Mouse (Mus musculus) limb, embryonic 10.5 days (tissue): Measurements from ENCODE around the gene Myadml2. TPM values are rescaled to one million over a fixed set of nuclear protein-coding genes. Genes with fewer than 3 reads are reported as not detected.
"Not testable (repeated sequence)": the region's sequence is repeated elsewhere in the genome, so short reads cannot be mapped to it uniquely, and the experiment has no call there.

Experiments
- DNase-seq: peaks from one replicate; pipeline ENCODE4 v3.0.0-alpha.2; 2017; ENCODE audit warnings: low spot score
- H3K27ac ChIP-seq: fragments of 300-500 bp; sonication (generic); 2 replicates; pipeline ENCODE4 v1.5.1; 2016; ENCODE audit warnings: mild to moderate bottlenecking
- H3K27me3 ChIP-seq: fragments of 300-500 bp; sonication (generic); 2 replicates; pipeline ENCODE4 v1.6.1; 2016; ENCODE audit warnings: low read depth, mild to moderate bottlenecking; ENCODE audit not compliant: poor library complexity, severe bottlenecking
- H3K36me3 ChIP-seq: fragments of 300-500 bp; sonication (generic); 2 replicates; pipeline ENCODE4 v1.6.1; 2016; ENCODE audit warnings: mild to moderate bottlenecking, moderate library complexity
- H3K4me1 ChIP-seq: fragments of 300-500 bp; sonication (generic); 2 replicates; pipeline ENCODE4 v1.6.1; 2016
- H3K4me3 ChIP-seq: fragments of 300-500 bp; sonication (generic); 2 replicates; pipeline ENCODE4 v1.5.1; 2016; ENCODE audit warnings: mild to moderate bottlenecking, moderate library complexity
- H3K9me3 ChIP-seq: fragments of 300-500 bp; sonication (generic); replicated peaks from 2 replicates; pipeline ENCODE4 v1.6.1; 2016; ENCODE audit warnings: mild to moderate bottlenecking
- WGBS: fragments of 180-500 bp; shearing (Covaris S2); methylation state at CpG from one replicate; pipeline ENCODE4 v1.1.7; 2016; 5-methylcytosine and 5-hydroxymethylcytosine counted together
- polyA plus RNA-seq: library from polyadenylated mRNA; unstranded; fragments of >200 nt; fragmentation: Nextera tagmentation; extraction: Ambion mirVana; gene quantifications from 2 replicates; pipeline ENCODE4 v1.2.1, GENCODE M21; 2016

Myadml2 gene
- polyA plus RNA-seq, 1 experiment from 2014 or later, result not detected

DNA sequence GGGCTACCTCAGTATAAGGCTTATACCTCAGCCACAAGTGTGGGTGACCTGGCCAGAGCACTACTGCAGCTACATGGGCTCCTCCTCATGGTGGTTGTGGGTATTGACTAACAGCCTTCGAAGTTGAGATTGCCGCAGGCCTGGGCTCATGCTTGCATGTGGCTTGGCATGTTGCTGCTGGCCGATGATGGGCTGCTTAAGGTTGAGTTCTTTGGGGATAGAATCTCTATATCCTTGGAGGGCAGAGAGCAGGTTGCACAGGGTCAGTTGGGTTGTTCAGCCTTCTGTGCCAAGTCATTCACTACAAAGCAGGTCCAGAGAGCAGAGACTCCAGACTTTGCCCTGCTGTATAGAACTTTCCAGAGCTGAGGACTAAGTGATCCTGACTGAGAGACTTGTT, 32.0 kb upstream of the Myadml2 start:
- no peak overlapping the region for H3K4me3 ChIP-seq
- no peak overlapping the region for H3K27ac ChIP-seq
- peaks cover 13% of the 10 kb centered on the region for H3K4me1 ChIP-seq
- 89% methylated on average over 3 of the region's 3 CpGs for WGBS
- peaks cover 94% of the 10 kb centered on the region for H3K36me3 ChIP-seq
- no peaks in the 10 kb centered on the region for H3K9me3 ChIP-seq
- no peak for DNase-seq
- H3K27me3 ChIP-seq, result no peaks in the 10 kb centered on the region

DNA sequence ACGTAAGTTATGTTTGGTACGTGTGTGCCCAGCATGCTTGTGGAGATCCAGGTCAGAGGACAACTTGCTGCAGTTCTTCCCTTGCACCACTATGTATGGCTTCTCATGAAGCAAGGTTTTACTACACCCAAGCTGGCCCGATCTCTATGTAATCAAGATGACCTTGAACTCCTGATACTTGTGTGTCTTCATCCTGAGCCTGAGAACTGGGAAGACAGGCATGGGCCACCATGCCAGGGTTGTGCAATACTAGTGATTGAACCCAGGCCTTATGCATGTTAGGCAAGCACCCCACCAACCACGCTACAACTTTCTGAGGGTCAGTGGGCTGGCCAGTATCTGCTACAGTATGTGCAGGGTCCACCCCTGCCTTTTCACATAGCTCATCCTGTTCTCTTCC, 29.0 kb upstream of the Myadml2 start:
- DNase-seq, result no peak
- Histone ChIP-seq H3K27ac (no peak overlapping the region), H3K4me1 (peaks cover 18% of the 10 kb centered on the region), H3K36me3 (peaks cover 75% of the 10 kb centered on the region), H3K4me3 (no peak overlapping the region), H3K9me3 (no peaks in the 10 kb centered on the region), H3K27me3 (no peaks in the 10 kb centered on the region)
- WGBS, result 97% methylated on average over 4 of the region's 4 CpGs

DNA sequence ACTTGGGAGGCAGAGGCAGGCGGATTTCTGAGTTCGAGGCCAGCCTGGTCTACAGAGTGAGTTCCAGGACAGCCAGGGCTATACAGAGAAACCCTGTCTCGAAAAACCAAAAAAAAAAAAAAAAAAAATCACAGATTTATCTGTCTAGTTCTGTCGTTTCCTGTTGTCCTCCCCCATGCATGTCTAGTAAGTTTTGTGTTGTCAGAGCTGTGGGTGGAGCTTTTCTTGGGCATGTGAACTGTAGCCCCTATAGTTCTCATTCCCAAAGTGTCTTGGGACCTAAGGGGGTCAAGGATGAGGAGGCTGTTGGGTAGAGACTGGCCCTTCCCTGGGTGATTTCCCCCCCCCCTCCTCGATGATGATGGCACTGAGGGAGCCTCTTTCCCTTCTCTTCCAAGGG, 27.9 kb upstream of the Myadml2 start:
- WGBS, result 92% methylated on average over 5 of the region's 5 CpGs
- not testable (repeated sequence) for DNase-seq, H3K27me3 ChIP-seq, H3K4me3 ChIP-seq, H3K9me3 ChIP-seq, H3K27ac ChIP-seq
- H3K36me3 ChIP-seq, result peaks cover 65% of the 10 kb centered on the region
- H3K4me1 ChIP-seq, result peaks cover 18% of the 10 kb centered on the region

DNA sequence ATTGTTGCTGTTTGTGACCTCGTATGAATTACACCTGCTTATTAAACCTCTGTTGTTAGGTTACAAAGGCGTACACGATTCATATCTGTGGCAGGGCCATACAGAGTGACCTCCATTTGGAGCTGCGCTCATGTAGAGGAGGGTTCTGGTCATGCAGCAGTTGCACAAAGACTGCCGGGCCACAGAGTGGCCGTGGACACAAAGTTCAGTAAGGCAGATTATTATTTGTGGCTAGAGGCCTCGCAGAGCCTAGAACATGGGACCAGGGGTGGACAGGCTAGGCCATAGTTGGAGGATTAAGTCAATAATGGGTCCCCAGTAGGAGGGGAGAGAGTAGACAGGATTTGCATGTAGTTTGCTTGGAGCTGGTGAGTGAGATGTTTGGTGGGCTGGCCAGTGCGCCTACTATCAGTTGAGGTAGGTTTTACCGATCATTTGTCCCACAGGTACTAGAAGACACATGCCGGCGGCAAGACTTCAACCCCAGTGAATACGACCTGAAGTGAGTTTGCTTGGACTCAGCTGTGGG, 25.7 kb upstream of the Myadml2 start:
- DNase-seq, result no peak
- Histone ChIP-seq H3K36me3 (peaks cover 43% of the 10 kb centered on the region), H3K4me1 (peaks cover 18% of the 10 kb centered on the region), H3K27me3 (no peaks in the 10 kb centered on the region), H3K27ac (peak overlapping the region; percentile 98), H3K4me3 (peak overlapping the region; percentile 73), H3K9me3 (no peaks in the 10 kb centered on the region)
- 45% methylated on average over 12 of the region's 12 CpGs for WGBS

DNA sequence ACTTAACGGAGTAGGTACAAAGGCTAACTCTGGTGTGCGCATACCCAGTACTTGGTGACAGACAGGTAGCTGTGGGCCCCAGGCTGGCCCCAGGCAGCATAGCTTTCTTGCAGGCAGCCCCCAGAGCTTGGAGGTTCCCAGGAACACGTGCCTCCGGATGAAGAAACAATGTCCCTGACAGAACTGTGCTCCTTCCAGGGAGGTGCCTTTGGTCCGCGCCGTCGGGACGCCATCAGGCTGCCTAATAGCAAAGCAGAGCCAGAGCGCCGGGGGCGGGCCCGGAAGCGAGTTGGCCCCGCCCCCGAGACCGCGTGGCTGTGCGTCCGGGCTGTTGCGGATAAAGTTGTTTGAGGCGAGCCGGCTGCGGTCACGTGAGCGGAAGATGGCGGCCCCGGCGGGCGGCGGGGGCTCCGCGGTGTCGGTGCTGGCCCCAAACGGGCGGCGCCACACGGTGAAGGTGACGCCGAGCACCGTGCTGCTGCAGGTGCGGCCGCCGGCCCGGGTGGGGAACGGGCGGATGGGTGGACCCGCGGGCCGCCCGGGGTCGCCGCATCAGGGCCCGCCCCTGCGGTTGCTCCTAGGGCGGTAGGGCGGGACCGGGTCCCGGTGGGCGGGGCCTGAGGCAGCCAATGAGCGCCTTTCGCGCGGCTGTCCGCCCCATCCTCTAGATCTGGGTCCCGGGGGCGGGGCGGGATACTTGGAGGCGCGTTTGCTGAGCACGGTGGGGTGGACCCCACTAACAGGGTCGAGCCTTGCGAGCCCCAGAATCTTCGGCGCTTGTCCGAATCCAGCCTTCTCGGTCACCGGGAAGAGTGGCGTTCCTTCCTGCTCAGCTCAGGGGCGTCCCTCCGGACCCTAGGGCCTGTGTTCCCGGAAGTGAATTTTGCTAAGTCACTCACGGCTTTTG, 25.0 kb upstream of the Myadml2 start, which contains the start of gene Aspscr1:
Gene Aspscr1 (plus strand): TSS at position 287 of the 907 bp plus-strand sequence.
- DNase-seq, result peak; percentile 97
- H3K27me3 ChIP-seq, result no peaks in the 10 kb centered on the region
- peak within 1 kb of the TSS; percentile 73 for H3K4me3 ChIP-seq
- peak within 1 kb of the TSS; percentile 98 for H3K27ac ChIP-seq
- 2% methylated on average over 83 of the region's 83 CpGs for WGBS
- H3K9me3 ChIP-seq, result no peaks in the 10 kb centered on the region
- peaks cover 36% of the 10 kb centered on the region for H3K36me3 ChIP-seq
- H3K4me1 ChIP-seq, result peaks cover 15% of the 10 kb centered on the region

DNA sequence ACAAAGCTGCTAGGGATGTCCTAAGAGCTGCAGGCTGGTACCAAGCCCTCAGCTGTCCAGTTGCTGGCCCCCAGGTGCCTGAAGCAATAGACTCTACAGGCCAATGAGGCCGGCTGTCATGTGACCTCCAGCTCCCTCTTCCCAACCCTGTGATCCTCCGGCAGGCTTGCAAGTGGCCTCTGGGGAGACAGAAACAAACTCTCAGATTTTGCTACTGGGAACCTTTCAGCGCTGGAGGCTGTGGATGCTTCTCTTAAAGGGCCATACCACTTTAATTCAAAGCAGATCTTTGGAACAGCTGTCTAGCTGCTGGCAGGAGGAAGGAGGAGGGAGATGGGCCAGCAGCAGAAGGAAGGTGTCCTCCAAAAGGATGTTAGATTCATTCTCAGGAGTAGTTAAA, 18.7 kb upstream of the Myadml2 start:
- 0% methylated on average over 3 of the region's 3 CpGs for WGBS
- H3K9me3 ChIP-seq, result no peaks in the 10 kb centered on the region
- peak overlapping the region; percentile 53; the same call in 1 of the 2 replicates for H3K27ac ChIP-seq
- H3K4me3 ChIP-seq, result peak overlapping the region; percentile 17; the same call in 1 of the 2 replicates
- no peak for DNase-seq
- H3K36me3 ChIP-seq, result no peaks in the 10 kb centered on the region
- H3K27me3 ChIP-seq, result peaks cover 30% of the 10 kb centered on the region
- H3K4me1 ChIP-seq, result peaks cover 17% of the 10 kb centered on the region

DNA sequence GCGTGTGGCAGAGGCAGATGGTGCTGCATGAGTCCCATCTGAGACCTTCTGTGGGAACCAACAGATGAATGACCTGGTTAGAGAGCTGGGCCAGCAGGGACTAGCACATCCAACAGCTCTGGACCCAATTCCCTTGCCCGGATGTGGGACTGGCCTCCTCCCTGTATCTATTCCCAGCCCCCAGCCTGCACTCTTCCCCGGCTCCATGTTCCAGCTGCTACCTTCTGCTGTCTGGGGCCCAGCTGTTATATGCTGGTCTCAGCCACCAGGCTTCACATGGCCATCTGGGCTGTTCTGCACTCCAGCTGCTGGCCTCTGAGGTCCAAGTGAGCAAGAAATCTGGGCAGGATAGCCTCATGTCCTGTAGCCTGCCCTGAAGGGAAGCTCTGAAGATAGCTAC, 17.4 kb upstream of the Myadml2 start:
- H3K36me3 ChIP-seq, result no peaks in the 10 kb centered on the region
- no peaks in the 10 kb centered on the region for H3K9me3 ChIP-seq
- peaks cover 29% of the 10 kb centered on the region for H3K4me1 ChIP-seq
- WGBS, result 73% methylated on average over 3 of the region's 3 CpGs
- peaks cover 42% of the 10 kb centered on the region for H3K27me3 ChIP-seq
- peak overlapping the region; percentile 61; the same call in 1 of the 2 replicates for H3K27ac ChIP-seq
- H3K4me3 ChIP-seq, result no peak overlapping the region
- no peak for DNase-seq

DNA sequence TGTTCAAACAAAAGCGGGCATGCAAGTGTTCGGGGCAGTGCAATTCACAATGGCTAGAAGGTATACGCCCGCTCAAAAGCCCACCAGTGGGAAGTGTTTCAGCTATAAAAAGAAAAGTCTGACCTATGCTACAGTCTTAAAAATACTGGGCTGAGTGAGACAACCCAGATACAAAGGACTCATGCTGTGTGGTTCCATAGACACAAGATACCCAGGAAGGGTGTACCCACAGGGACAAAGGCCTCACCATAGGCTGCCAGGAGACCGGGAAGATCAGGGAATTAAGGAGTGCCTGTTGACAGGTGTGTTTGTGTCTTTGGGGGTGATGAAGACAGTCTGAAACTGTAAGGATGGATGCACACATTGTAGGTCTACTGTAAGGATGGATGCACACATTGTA, 15.8 kb upstream of the Myadml2 start:
- no peak for DNase-seq
- peaks cover 59% of the 10 kb centered on the region for H3K27me3 ChIP-seq

DNA sequence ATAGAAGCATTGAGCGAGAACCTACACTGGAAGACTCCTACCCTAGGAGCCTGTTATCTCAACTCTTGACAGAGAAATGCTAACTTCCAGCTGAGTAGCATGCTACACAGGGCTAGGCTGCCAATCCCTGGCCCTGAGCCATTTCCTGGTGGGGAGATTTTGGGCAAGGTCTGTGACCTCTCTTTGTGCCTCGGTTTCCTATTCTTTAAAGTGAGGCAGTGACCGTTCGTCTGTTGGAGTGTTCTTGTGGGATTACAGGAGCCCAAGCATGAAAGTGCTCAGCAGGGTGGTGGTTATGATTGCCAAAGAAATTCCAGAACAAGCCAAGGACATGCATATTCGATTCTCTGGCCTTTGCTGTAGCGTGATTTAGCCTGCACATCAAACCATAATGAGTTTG, 14.8 kb upstream of the Myadml2 start:
- Histone ChIP-seq H3K4me1 (peaks cover 53% of the 10 kb centered on the region), H3K9me3 (no peaks in the 10 kb centered on the region), H3K4me3 (no peak overlapping the region), H3K27ac (no peak overlapping the region), H3K27me3 (peaks cover 69% of the 10 kb centered on the region), H3K36me3 (no peaks in the 10 kb centered on the region)
- WGBS, result 79% methylated on average over 6 of the region's 6 CpGs
- no peak for DNase-seq

More for the DNA sequence above, 15.8 kb upstream of the Myadml2 start:
- H3K36me3 ChIP-seq, result no peaks in the 10 kb centered on the region
- no peaks in the 10 kb centered on the region for H3K9me3 ChIP-seq
- WGBS, result 94% methylated on average over 5 of the region's 5 CpGs
- H3K4me3 ChIP-seq, result no peak overlapping the region
- H3K4me1 ChIP-seq, result peaks cover 46% of the 10 kb centered on the region
- no peak overlapping the region for H3K27ac ChIP-seq

DNA sequence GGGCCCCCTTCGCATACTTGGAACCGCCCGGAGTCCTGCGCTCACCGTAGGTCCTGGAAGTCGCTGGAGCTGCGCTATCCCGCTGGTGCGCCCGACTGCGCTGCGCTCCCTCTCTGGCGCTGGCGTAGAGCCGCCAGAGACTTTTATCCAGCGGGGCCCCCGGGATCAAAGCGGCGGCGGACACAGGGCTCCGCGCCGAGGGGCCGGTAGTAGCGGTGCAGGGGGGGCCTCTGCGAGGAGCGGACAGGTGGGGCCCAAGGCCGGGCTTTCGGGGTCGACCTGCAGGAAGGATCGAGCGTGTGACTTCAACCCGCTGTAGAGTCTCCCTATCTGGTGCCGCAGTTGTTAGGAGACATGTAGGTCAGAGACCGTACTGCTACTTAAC, 13.1 kb upstream of the Myadml2 start, which contains the start of gene Notum:
Gene Notum (minus strand): TSS at position 100 of the 385 bp plus-strand sequence.
- Histone ChIP-seq H3K27ac (peak within 1 kb of the TSS; percentile 59), H3K4me3 (peak within 1 kb of the TSS; percentile 58), H3K9me3 (no peaks in the 10 kb centered on the region), H3K36me3 (no peaks in the 10 kb centered on the region), H3K4me1 (peaks cover 43% of the 10 kb centered on the region), H3K27me3 (peaks cover 86% of the 10 kb centered on the region)
- no peak for DNase-seq
- whole genome bisulfite sequencing, result under 1% methylated on average over 35 of the region's 35 CpGs

DNA sequence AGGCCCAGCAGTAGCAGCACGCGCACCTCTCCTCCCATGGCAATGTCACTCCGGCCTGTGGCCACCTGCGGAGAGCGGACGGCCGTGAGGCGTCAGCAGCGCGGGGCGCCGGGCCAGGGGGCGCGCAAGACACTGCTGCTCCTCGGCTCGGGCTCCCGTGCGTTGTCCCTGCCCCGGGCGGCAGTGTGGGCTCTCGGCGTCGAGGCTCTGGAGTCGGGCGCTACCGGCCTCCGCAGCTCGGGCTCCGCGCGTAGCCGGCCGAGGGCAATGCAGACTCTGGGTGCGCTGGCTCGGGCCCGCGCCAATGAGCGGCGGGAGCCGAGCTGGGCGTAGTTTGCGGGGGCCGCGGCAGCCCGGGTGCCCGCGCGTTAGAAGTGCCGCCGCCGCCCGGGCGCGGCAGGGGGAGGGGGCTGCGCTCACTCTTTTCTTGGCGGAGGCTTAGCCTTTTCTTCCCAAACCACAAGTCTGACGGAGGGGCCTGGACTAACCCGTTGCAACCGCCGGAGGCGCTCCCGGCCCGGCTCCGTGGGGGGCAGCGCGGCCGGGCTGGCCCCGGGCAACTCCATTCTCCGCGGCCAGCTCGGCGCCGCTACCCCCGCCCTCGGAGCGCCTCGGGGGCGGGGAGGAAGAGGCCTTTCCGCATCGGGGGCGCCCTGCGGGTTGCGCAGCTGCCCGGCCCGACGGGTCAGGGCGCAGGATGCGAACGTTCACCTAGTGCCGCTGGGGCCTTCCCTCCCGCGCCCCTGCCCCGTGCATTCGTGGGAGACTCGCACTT, 12.5 kb upstream of the Myadml2 start:
- WGBS, result under 1% methylated on average over 95 of the region's 95 CpGs
- peak; percentile 79 for DNase-seq
- Histone ChIP-seq H3K4me3 (peak overlapping the region; percentile 58), H3K9me3 (no peaks in the 10 kb centered on the region), H3K27me3 (peaks cover 89% of the 10 kb centered on the region), H3K27ac (peak overlapping the region; percentile 59), H3K36me3 (no peaks in the 10 kb centered on the region), H3K4me1 (peaks cover 39% of the 10 kb centered on the region)

DNA sequence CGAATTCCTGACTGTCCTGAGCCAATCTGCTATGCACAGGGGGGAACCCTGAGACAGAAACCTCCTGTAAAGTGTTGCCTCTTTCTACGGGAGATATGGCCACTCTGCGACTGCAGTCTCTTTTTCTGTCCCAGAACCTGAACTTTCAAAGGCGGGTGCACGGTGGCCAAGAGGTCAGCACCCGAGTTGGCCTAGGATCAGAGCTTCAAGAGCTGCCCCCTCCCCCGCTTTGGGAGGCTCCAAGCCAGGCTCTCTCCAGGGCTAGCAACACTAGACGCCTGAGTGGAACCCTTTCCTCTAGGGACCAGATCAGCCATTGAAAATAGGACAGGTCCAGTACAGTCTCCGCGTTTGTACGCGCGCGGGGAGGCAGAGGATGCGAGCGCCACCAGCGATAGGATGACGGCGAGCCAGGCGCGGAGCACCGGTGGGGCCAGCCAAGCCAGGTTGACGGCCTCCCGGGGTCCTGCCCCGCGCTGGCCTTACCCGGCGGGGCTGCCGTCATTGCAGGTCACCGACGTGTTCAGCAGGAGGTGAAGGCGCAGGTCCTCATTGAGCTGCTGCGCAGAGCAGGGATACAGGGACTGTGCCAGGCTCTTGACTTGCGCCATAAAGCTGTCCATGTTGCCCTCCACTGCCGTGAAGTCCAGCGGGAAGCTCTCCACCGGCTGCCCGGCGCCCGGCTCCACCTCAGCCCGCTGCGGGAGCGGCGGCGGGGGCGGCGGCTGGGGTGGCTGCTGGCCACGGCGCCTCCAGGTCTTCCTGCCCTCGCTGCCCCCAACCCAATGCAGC, 11.7 kb upstream of the Myadml2 start:
- DNase-seq, result peak; percentile 67
- Histone ChIP-seq H3K27me3 (peaks cover 89% of the 10 kb centered on the region), H3K9me3 (no peaks in the 10 kb centered on the region), H3K27ac (peak overlapping the region; percentile 59), H3K4me3 (peak overlapping the region; percentile 58), H3K4me1 (peaks cover 36% of the 10 kb centered on the region), H3K36me3 (no peaks in the 10 kb centered on the region)
- 2% methylated on average over 50 of the region's 50 CpGs for whole genome bisulfite sequencing
